Comparison of ENCODE assay signal across 8 mouse cellular contexts in genomic region chr14:55089199-55089947, GRCm38 (mm10). TPM values are rescaled to one million over a fixed set of nuclear protein-coding genes. Genes with fewer than 3 reads are reported as not detected.
A peak's percentile ranks its signal among the peaks of the same experiment; 100 is the strongest.
DNase-seq lines count a peak whose midpoint lies in the region; ATAC-seq and TF ChIP-seq lines count a peak whose summit lies in the region.

No protein-coding gene starts in this region.

- H3K27me3 ChIP-seq in heart, embryonic 16.5 days (ENCODE audit: control insufficient read depth, insufficient read depth, low read length), result no peaks in the 10 kb centered on the region
- H3K27me3 ChIP-seq in testis, adult 2 months (ENCODE audit: control insufficient read depth, insufficient read depth, low read length), result no peaks in the 10 kb centered on the region
- H3K27me3 ChIP-seq in hindbrain, embryonic 13.5 days, result no peaks in the 10 kb centered on the region
- no peaks in the 10 kb centered on the region for H3K27me3 ChIP-seq in splenic B cell, adult 2 months (ENCODE audit: control insufficient read depth, insufficient read depth, low read length, poor library complexity, severe bottlenecking)

- H3K27ac ChIP-seq in heart, embryonic 16.5 days (ENCODE audit: low read length), result peak overlapping the region; percentile 46; the same call in 1 of the 2 replicates
- H3K27ac ChIP-seq in testis, adult 2 months (ENCODE audit: control insufficient read depth, insufficient read depth, low read depth, low read length), result peak overlapping the region; percentile 49; the same call in 1 of the 2 replicates
- peak overlapping the region; percentile 97 for H3K27ac ChIP-seq in hindbrain, embryonic 13.5 days

- no peaks in the 10 kb centered on the region for H3K36me3 ChIP-seq in heart, embryonic 16.5 days (ENCODE audit: control insufficient read depth, insufficient read depth)
- H3K36me3 ChIP-seq in testis, adult 2 months (ENCODE audit: control insufficient read depth, insufficient read depth, low read length), result no peaks in the 10 kb centered on the region
- 0 out of 2 replicates have a peak, but pooled peaks cover 2% of the 10 kb centered on the region for H3K36me3 ChIP-seq in hindbrain, embryonic 13.5 days
- no peaks in the 10 kb centered on the region for H3K36me3 ChIP-seq in splenic B cell, adult 2 months (ENCODE audit: control insufficient read depth, insufficient read depth, low read length, poor library complexity, severe bottlenecking)

- 0 out of 2 replicates have a peak overlapping the region, but pooled peaks have one; percentile 5 for H3K4me2 ChIP-seq in heart, embryonic 16.5 days (ENCODE audit: low read depth, low read length)
- peak overlapping the region; percentile 90 for H3K4me2 ChIP-seq in hindbrain, embryonic 13.5 days

- TF ChIP-seq CTCF in testis, adult 2 months (IDR thresholded peaks at IDR 0.05; ENCODE audit: control insufficient read depth, insufficient read depth, insufficient replicate concordance, low read depth, low read length), result no peak

- peak; percentile 61; the same call in 1 of the 2 replicates for TF ChIP-seq POLR2A in testis, adult 2 months (IDR thresholded peaks at IDR 0.05; ENCODE audit: control insufficient read depth, low read depth, low read length)

- no peak overlapping the region for H3K4me3 ChIP-seq in heart, embryonic 16.5 days (ENCODE audit: low read length)
- peak overlapping the region; percentile 82 for H3K4me3 ChIP-seq in testis, adult 2 months (ENCODE audit: control insufficient read depth, low read depth, low read length)
- peak overlapping the region; percentile 80 for H3K4me3 ChIP-seq in hindbrain, embryonic 13.5 days

- 50% methylated on average over 13 of the region's 13 CpGs for WGBS in heart, embryonic 16.5 days
- WGBS in hindbrain, embryonic 13.5 days, result 54% methylated on average over 13 of the region's 13 CpGs

- peaks cover 32% of the 10 kb centered on the region for H3K4me1 ChIP-seq in heart, embryonic 16.5 days (ENCODE audit: control insufficient read depth, insufficient read depth, low read length)
- H3K4me1 ChIP-seq in testis, adult 2 months (ENCODE audit: control insufficient read depth, insufficient read depth, low read length), result no peaks in the 10 kb centered on the region; the same call in none of the 2 replicates
- H3K4me1 ChIP-seq in hindbrain, embryonic 13.5 days (replicated peaks), result peaks cover 78% of the 10 kb centered on the region

- intact Hi-C loops in heart, postnatal 14 days (cut with DNase I), result no loop called here
- intact Hi-C loops in gastrocnemius, postnatal 14 days (cut with DNase I; ENCODE audit: low total_unique reads), result no loop called here

- no peak overlapping the region for H3K9ac ChIP-seq in heart, embryonic 16.5 days (ENCODE audit: low read length)
- peak overlapping the region; percentile 98 for H3K9ac ChIP-seq in hindbrain, embryonic 13.5 days

- H3K9me3 ChIP-seq in heart, embryonic 16.5 days (replicated peaks; ENCODE audit: control insufficient read depth, low read length), result no peaks in the 10 kb centered on the region
- H3K9me3 ChIP-seq in hindbrain, embryonic 13.5 days, result no peaks in the 10 kb centered on the region

- no peak for ATAC-seq in heart, embryonic 16.5 days (replicated peaks; ENCODE audit: extremely low read depth, insufficient read depth, low FRiP score)
- no peak for ATAC-seq in hindbrain, embryonic 13.5 days (ENCODE audit: low FRiP score)

- no peak for DNase-seq in heart, postnatal 14 days
- no peak for DNase-seq in testis, postnatal 14 days (ENCODE audit: low spot score)
- peak; percentile 41 for DNase-seq in splenic B cell, adult 2 months (ENCODE audit: low read depth, low spot score)
- no peak for DNase-seq in gastrocnemius, postnatal 14 days
- DNase-seq in frontal cortex, postnatal 25 days (ENCODE audit: low spot score in 2 of 2), result no peak

RNA-seq across cellular contexts. Expression of gene Zfhx2, which starts 2.8 kb away (rescaled TPM):
- 2.5 and 3.0 TPM in 2 replicates for polyA plus RNA-seq in heart, embryonic 16.5 days (2015; fragmentation: Nextera tagmentation; extraction: Ambion mirVana)
- 1 to 10 TPM; 2.5 to 3.3 TPM for total RNA-seq in heart, postnatal 14 days (2021)
- 3.8 and 4.4 TPM in 2 replicates for polyA plus RNA-seq in testis, adult 2 months (2012; rRNA removed)
- 29.4 and 31.9 TPM in 2 replicates for polyA plus RNA-seq in hindbrain, embryonic 13.5 days (2015; fragmentation: Nextera tagmentation; extraction: Ambion mirVana)
- total RNA-seq in gastrocnemius, postnatal 14 days (2021), result 1 to 10 TPM; 2.6 to 3.1 TPM

RNA-seq across cellular contexts. Expression of gene Thtpa, which starts 5.2 kb away (rescaled TPM):
- polyA plus RNA-seq in heart, embryonic 16.5 days (2015; fragmentation: Nextera tagmentation; extraction: Ambion mirVana), result 16.1 and 16.9 TPM in 2 replicates
- 10 to 100 TPM in 1 of 2 experiments, 1 to 10 TPM in 1; 9.6 to 11.4 TPM for total RNA-seq in heart, postnatal 14 days (2021)
- 4.6 and 4.9 TPM in 2 replicates for polyA plus RNA-seq in testis, adult 2 months (2012; rRNA removed)
- polyA plus RNA-seq in hindbrain, embryonic 13.5 days (2015; fragmentation: Nextera tagmentation; extraction: Ambion mirVana), result 29.8 and 30.7 TPM in 2 replicates
- 10 to 100 TPM; 11.1 to 12.3 TPM for total RNA-seq in gastrocnemius, postnatal 14 days (2021)

RNA-seq across cellular contexts. Expression of gene Ap1g2, which starts 17.0 kb away (rescaled TPM):
- polyA plus RNA-seq in heart, embryonic 16.5 days (2015; fragmentation: Nextera tagmentation; extraction: Ambion mirVana), result 10.4 and 14.2 TPM in 2 replicates
- 1 to 10 TPM; 4.6 to 5.4 TPM for total RNA-seq in heart, postnatal 14 days (2021)
- polyA plus RNA-seq in testis, adult 2 months (2012; rRNA removed), result 3.0 and 4.0 TPM in 2 replicates
- polyA plus RNA-seq in hindbrain, embryonic 13.5 days (2015; fragmentation: Nextera tagmentation; extraction: Ambion mirVana), result 6.5 and 6.6 TPM in 2 replicates
- 1 to 10 TPM; 4.1 to 7.0 TPM for total RNA-seq in gastrocnemius, postnatal 14 days (2021)

RNA-seq across cellular contexts. Expression of gene Jph4, which starts 27.4 kb away (rescaled TPM):
- polyA plus RNA-seq in heart, embryonic 16.5 days (2015; fragmentation: Nextera tagmentation; extraction: Ambion mirVana), result 0.09 and 0.25 TPM in 2 replicates
- total RNA-seq in heart, postnatal 14 days (2021), result under 1 TPM; 0.10 to 0.36 TPM
- 6.6 and 7.4 TPM in 2 replicates for polyA plus RNA-seq in testis, adult 2 months (2012; rRNA removed)
- 22.2 and 22.6 TPM in 2 replicates for polyA plus RNA-seq in hindbrain, embryonic 13.5 days (2015; fragmentation: Nextera tagmentation; extraction: Ambion mirVana)
- under 1 TPM; 0.42 to 0.62 TPM for total RNA-seq in gastrocnemius, postnatal 14 days (2021)

Comparison
In these comparisons a context has a peak if more than half of its experiments do, and no peak if none do; other contexts are left out.
1. H3K27ac ChIP-seq: peak in every context shown above with its lines; median percentile 97 in hindbrain, embryonic 13.5 days; 49 in testis, adult 2 months; 46 in heart, embryonic 16.5 days.